Mouse (Mus musculus): ENCODE data around the gene Olfr1394.
"Not testable (repeated sequence)": the region's sequence is repeated elsewhere in the genome, so short reads cannot be mapped to it uniquely, and the experiment has no call there.

The Olfr1394 gene

DNA sequence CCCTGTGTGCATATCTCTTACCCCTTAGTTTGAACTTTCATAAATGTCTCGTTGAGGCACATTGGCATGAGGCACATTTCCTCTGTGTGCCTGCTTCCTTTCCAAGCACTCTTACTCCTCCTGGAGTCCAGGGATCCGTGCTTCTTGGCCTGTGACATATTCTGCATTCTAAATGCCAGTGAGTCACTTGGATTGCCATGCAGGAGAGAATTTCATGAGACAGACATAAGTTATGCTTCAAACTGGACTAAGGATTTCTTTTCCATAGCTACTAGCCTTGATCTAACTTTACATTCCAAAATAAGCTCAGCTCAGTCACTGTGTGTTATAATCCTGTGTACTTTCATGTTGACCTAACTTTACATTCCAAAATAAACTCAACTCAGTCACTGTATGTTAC lies 36.9 kb downstream of the Olfr1394 start:
- no peak for DNase-seq

DNA sequence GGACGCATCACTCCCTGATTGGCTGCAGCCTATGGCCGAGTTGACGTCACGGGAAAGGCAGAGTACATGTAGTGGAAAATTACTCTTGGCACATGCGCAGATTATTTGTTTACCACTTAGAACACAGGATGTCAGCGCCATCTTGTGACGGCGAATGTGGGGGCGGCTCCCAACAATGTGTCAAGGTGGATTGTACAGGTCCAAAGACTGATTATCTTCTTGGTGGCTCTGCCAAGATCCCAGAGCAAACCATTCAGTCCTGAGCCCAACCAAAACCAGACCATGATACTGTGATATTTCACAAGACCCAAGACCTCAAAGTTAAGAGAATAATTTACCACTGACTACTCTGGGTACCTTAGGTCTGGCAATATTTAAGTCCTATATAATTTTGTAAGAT lies 40.6 kb downstream of the Olfr1394 start:
- not testable (repeated sequence) for DNase-seq

DNA sequence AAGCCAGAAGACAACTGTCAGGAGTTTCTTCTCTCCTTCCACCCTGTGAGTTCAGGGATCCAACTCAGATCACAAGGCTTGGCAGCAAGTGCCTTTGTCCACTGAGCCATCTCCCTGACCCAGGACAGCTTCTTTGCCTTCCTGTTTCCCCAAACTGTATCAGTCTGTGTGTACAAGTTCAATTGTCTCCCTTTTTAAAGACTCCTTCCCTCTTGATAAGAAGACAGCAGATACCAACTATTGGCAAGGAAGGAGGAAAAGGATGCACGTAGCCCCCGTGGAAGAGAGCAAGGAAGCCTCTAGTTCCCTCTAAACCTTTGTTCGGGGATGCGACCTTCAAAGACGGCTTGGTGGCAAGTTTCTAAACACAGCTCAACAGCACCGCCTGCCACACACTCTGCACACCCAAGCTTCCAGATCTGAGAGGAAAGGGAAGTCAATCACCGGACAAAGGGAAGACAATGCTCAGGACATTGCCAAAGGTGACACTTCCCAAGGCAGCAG lies 41.7 kb downstream of the Olfr1394 start:
- no peak for DNase-seq

DNA sequence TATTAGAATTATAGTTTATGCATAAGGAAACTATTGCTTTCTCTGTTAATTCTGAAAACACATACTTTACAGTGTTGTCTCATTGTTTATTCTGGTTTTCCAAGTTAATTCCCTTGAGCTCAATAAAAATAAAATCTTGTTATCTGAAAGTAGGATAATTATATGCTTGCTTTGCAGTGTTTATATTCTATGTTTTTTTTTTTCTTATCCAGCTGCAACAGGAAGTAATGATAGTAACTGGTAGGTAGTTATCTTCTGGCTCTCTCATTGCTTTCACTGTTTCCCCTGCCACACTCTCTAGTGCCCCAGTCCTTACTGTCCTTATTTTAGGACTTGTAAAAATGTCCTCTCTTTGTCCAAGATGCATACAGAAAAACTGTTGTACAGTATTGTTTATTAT lies 46.5 kb downstream of the Olfr1394 start:
- no peak for DNase-seq

DNA sequence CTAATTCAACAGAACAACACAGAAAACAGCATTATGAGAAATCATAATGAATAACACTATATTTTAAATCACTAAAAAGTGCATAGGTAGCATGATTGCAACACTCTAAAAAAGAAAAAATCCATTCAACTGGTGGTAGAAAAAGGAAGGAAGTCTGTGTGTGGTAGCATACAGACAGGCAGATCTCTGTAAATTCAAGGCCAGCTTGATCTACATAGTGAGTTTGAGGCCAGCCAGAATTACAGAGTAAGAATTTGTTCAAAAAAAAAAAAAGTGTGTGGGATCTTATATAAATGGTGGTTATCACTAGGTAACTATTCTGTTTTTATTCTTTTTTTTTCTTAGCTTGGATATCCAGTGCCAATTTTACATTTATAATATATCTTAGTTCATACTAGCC lies 47.0 kb downstream of the Olfr1394 start:
- DNase-seq = no peak

- DNase-seq = no peak
Observed at GRCm38 (mm10) chr11:49202071-49202470, 47.9 kb downstream of the Olfr1394 start.

DNA sequence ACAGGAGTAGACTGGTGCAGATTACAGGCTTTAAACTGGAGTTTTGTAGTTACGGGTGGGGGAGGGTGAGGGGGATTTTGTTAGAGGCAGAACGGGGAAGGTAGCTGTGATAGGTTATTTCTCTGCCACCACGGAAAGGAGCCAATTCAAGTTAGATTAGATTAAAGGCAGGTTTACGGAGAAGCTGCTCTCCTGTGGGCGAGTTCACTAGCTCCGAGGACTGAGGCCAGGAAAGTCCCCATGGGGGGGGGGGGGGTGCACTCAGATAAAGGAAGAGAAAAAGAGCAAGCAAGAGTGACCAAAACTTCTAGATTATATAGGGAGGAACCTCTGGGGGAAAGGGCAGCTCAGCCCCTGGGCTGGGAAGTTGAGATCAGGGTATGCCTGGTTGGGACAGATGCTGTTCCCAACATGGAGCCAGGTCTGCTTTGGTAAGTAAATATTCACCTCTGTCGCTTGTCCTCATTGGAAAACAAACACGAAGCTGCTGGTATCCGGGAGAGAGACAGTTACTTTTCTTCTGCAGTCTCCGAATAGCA lies 48.4 kb downstream of the Olfr1394 start:
- peak in 1 of 2 experiments; percentile 51 for DNase-seq

GRCm38 (mm10) chr11:49203129-49203768 lies 49.1 kb downstream of the Olfr1394 start, which contains the start of gene Zfp62:
Gene Zfp62 (plus strand): TSS chr11:49203292.
- peak; percentile 95 to 96 for DNase-seq

DNA sequence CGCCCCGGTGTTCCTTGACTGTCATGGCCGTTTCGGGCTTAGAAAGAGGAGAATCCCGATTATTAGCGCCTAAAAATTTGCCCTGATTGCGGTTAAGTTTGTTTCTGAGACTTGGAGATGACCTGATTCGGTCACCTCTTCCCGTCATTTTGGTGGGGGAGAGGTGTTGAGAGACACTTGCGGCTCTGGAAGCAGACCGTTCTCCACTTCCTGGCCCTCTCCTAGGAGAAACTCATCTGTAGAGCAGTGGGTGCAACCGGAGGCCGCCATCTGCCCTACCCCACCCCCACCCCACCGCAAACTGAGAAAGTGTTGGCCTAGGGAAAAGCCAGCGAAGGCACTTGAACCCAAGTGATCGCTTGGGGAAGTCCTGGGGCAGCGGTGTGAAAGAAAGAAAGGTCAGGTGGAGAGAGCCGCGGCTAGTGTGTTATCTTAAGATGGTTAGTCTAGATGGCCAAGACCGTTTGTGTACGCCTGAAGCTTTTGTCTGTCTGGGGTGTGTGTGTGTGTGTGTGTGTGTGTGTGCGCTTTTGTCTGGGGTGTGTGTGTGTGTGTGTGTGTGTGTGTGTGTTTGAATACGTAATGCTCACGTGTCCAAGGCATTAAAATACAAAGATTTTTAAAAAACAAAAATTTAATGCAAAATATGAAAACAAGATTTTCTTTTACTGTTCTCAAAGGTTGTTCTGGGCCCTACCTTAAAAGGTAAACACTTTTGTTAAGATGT lies 49.8 kb downstream of the Olfr1394 start:
- DNase-seq = peak; percentile 59 to 63

DNA sequence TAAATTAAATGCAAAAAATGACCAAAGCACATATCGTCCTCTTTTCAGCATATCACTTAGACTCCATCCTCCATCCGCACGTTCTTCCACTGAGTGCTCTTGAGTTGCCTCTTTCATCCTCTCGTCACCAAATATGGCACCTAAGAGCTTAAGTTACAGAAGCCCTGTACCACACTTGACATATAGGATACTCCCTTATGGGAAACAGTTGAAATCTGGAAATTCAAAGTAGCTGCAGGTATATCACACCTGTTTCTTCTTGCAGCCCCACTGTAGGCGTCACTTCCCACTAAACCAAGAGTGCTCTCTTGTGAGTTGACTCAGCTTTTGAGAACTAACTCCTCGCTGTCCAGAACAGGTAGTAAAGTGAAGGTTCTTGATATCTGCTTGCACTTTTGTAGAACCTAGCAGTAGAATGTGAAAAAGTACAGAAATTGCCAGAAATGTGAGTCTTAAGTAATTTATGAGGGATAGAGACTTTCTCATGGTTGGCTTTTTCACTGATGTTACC lies 51.0 kb downstream of the Olfr1394 start:
- peak in 1 of 2 experiments; percentile 25 for DNase-seq

DNA sequence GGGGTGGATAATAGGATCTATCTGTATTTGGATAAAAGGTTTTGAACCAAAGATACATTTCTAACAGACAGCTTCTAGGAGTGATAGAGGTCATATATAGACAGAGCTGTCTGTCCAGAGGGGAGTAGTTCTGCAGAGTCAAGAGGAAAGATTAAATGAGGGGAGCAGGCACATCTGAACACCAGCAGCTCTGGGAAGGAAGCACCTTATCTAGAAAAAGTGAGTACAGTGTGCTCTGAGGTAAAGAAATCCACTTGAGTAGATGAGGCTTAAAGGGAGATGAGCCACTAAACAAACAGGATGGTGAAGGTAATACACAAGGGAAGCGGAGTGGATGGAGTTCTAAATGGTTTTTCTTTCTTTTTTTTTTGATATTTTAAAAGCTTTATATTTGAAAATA lies 53.3 kb downstream of the Olfr1394 start:
- no peak for DNase-seq

Measured in B cell, adult 2 months (primary cell).